Mouse (Mus musculus) heart, postnatal 25 days (tissue): Measurements from ENCODE around the gene Armc12. TPM values are rescaled to one million over a fixed set of nuclear protein-coding genes. Genes with fewer than 3 reads are reported as not detected.
A peak's percentile ranks its signal among the peaks of the same experiment; 100 is the strongest.

Experiments used
- DNase-seq: peaks from one replicate; pipeline ENCODE4 v3.0.0; 2022; ENCODE audit warnings: low spot score
- intact Hi-C: fragments of 180-260 bp; cut with DNase I; formaldehyde crosslinking; loops from one replicate; pipeline ENCODE4 v1.15.1; 2025
- total RNA-seq, 2 experiments: library from RNA; stranded (reverse); gene quantifications; 2 replicates each; pipeline ENCODE4 v1.2.3; 2021

The Armc12 gene
- total RNA-seq, 2 experiments from 2014 or later, result not detected

DNA sequence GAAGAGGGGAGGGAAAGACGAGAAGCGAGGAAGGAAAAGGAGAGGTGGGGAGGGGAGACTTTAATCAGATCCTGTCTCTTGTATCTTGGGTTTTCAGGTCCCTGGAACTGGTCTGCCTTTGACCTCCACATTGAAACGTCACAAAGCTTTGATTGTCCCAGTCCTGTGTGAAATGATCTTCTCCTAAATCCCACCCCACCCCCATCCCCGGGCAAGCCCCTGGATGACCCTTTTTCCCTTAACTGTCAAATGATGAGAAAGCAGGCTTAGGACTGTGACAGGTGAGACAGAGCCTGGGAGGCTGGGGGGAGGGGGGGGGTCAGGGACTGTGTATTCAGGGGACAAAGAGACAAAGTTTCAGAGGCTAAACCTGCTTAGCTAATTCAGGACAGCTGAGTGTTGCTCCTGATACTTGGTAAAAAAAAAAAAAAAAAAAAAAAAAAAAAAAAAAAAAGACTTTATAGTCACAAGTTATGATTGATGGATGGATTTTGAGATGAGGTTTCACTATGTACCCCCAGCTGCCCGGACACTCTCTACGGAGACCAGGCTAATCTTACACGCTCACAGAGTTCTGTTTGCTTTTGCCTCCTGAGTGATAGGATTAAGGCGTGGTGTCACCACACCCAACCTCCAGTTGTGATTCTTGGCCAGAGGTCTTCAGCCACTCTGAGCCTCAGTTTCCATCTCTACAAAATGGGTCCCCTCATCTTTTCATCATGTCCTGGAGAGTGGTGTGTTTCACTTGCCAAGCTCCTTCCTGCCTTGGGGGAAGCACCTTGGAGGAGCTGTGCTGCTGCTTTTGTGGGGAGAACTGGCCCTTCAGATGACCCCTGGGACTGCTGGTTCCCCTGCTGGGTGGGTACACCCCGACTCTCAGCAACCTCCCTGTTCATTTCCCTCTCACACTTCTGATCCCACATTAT is 18.7 kb upstream of the Armc12 start:
- DNase-seq, result no peak
- intact Hi-C loops, result no loop called here

DNA sequence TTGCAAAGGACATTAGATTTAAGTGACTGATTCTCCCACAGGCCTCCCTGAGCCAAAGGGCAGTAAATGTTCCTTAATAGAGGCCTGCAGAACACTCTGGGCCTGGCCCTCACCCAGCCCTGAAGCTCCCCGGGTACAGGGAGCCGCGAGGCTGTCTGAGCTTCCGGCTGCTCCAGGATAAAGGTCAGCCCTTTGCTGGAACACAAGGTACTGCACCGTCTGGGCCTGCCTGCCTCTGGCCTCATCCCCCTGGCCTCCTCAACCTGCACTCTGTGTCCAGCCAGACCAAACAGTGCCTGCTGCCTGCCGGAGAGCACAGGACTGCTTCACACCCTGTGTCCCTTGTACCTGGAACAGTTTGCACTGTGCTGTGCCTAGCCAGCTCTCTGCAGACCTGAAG is 17.9 kb upstream of the Armc12 start:
- intact Hi-C loops, result no loop called here
- DNase-seq, result peak; percentile 83

DNA sequence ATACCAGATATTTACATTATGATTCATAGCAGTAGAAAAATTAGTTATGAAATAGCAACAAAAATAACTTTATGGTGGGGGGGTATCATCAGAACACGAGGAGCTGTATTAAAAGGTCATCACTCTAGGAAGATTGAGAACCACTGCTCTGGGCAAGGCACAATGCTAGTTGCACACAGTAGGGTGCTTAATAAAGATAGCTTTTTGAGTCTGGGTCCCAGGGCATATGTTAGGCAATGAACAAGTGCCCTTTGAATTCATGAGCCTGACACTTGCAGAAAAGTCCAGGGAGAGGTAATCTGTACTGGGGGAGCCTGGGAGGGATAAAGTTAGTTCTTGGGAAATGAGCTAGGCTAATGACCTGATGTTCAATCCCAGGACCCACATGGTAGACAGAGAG is 17.3 kb upstream of the Armc12 start:
- intact Hi-C loops, result no loop called here
- no peak for DNase-seq

DNA sequence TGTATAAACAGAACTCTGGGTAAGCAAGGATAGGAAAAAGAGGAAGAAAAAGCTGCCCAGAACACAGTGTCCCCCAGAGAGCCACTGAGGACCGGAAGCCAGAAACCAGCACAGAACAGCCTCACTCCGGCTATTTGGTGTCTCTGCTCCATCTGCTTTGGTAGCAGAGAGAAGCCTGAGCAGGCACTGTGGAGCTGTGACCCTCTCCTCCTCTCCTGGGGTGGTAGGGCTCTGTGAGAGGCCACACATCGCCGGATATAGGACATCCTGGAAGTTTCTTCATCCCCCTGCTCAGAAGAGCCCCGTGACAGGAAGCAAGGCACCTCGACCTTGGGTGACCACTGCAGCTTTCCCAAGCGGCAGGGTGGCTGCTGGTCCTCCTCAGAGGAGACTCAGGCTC is 16.8 kb upstream of the Armc12 start:
- peak; percentile 57 for DNase-seq
- intact Hi-C loops, result no loop called here

GRCm38 (mm10) chr17:28514555-28514954 is 16.1 kb upstream of the Armc12 start:
- no peak for DNase-seq
- intact Hi-C loops, result no loop called here

GRCm38 (mm10) chr17:28515431-28516341 is 14.9 kb upstream of the Armc12 start:
- peak; percentile 61 for DNase-seq
- intact Hi-C loops, result no loop called here

DNA sequence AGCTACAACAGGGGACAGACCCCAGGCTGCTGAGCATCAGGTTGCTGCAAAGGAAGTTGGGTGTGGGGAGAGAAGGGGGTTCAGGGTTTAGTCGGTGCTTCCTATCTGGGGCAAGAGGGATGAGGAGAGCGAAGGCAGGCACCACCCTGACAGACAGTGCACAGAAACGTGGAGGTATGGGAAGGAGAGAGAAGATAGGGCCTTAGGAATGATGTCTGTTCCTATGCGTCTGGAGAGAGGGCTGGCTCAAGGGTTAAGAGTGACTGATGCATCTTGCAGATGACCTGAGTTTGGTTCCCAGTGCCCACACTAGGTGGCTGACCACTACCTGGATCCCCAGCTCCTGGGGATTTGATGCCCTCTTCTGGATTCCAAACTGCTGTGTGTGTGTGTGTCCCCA is 13.7 kb upstream of the Armc12 start:
- intact Hi-C loops, result no loop called here
- DNase-seq, result no peak

- intact Hi-C loops, result no loop called here
- peak; percentile 91 for DNase-seq
Observed at GRCm38 (mm10) chr17:28517441-28517955, 13.1 kb upstream of the Armc12 start, which contains the start of gene Fkbp5. TSS of gene Fkbp5 (minus strand) at chr17:28517527.

DNA sequence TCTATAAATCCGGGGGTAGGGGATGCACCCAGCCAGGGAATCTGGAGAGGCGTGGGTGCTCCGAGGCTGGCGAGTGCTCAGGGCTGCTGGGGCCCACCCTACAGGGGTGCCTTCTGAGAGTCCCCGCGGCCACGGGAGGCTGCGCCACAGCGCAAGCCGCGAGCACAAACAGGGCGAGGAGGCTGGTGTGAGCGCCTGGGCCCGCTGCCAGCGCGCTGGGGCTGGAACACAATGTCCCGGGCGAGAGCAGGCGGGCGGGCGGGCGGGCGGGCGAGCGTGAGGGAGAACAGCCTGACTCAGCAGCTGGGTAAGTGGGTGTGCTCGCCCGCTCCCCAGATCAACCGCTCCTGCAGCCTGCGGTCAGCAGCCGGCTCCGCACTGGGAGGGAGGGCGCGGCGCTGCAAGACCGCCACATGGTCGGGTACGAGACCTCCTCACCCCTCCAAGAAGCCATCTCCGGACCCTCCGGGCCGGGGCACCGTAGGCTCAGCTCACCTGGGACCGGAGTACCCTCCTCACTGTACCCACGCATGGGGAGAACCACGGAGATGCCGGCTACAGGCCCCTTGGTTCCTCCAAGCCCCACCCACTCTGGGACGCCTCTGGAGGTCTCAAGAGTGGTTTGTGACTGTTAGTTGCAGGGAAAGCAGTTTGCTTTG is 12.5 kb upstream of the Armc12 start:
- intact Hi-C loops, result no loop called here
- peak; percentile 93 for DNase-seq

- intact Hi-C loops, result no loop called here
- DNase-seq, result peak; percentile 59
Observed at GRCm38 (mm10) chr17:28518615-28519071, 12.0 kb upstream of the Armc12 start.

DNA sequence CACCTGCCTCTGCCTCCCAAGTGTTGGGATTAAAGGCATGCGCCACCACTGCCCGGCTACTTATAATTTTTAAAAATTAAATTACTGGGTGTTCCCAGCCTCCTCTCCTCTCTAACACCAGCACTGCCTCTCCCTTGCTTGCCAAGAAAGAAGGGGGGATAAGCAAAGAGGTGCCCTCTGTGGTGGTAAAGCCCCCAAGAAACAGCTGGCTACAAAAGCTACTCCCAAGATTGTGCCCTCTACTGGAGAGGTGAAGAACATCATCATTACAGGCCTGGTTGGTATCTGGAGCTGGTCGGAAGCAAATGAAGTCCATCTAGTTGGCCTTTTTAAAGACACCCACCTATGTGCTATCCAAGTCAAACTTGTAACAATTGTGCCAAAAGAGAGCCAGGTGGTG is 10.8 kb upstream of the Armc12 start:
- intact Hi-C loops, result loop anchor here (10.0 kb wide), 1 partner anchor 295 kb away; no protein-coding TSS in a partner anchor
- DNase-seq, result no peak

- no peak for DNase-seq
Observed at GRCm38 (mm10) chr17:28520561-28520960, 10.0 kb upstream of the Armc12 start.

GRCm38 (mm10) chr17:28521071-28521726 is 9.4 kb upstream of the Armc12 start:
- intact Hi-C loops, result loop anchor here (10.0 kb wide), 1 partner anchor 296 kb away; no protein-coding TSS in a partner anchor
- no peak for DNase-seq

More at GRCm38 (mm10) chr17:28520561-28520960, 10.0 kb upstream of the Armc12 start:
- intact Hi-C loops, result loop anchor here (10.0 kb wide), 1 partner anchor 296 kb away; no protein-coding TSS in a partner anchor

DNA sequence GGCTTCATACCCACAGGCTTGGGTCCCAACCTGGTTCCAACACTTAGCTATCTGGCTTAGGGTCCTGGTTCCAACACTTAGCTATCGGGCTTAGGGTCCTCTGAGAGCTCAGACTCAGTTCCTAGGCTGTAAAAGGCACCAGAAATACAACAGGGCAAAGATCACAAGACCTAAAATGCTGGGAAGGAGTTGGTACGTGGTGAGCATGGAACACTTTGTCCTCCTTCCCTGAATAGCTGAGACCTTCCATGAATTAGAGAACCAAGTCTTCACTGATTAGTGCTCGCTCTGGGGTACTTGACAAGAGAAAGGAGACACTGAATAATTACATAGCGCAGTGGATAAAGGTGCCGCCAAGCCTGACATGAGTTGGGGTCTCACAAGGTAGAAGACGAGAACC is 8.7 kb upstream of the Armc12 start:
- intact Hi-C loops, result loop anchor here (2.0 to 10.0 kb wide), 2 partner anchors 37 to 297 kb away; no protein-coding TSS in a partner anchor
- DNase-seq, result no peak

- peak; percentile 95 for DNase-seq
- intact Hi-C loops, result loop anchor here (2.0 to 10.0 kb wide), 2 partner anchors 38 to 298 kb away; no protein-coding TSS in a partner anchor
Observed at GRCm38 (mm10) chr17:28522623-28523354, 7.8 kb upstream of the Armc12 start.

GRCm38 (mm10) chr17:28523355-28524008 is 7.1 kb upstream of the Armc12 start:
- no peak for DNase-seq
- intact Hi-C loops, result loop anchor here (2.0 to 10.0 kb wide), 2 partner anchors 39 to 299 kb away; no protein-coding TSS in a partner anchor

DNA sequence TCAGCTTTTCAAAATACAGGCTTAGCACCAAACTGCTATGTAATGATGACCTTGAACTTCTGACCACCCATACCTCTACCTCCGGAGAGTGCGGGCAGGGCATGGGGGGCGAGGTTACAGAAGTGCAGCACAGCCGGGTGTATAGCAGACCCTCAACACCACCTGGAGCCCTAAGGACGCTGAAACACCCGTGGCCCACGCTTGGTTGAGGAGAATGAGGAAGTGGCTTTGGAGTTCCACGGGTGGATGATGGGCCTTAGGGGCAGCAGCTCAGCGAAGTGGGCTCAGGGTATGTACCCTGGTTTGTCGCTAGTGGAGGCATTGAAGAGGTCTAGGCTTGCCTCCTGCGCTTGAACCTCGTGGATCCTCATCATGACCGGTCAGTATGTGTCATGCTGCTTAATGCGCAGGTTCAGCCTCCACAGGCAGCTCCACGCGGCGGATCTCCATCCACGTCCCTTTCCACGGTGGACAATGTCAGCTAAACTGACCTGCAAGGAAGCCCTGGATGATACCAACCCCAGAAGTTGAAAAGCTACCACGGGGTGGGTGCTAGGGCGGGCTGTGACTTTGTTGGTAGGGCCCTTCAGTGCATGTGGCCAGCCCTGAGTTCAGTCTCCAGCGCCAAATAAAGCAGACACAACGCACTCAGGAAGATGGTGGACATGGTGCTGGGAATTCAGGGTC is 6.5 kb upstream of the Armc12 start:
- DNase-seq, result no peak
- intact Hi-C loops, result loop anchor here (10.0 kb wide), 1 partner anchor 299 kb away; no protein-coding TSS in a partner anchor
